Mouse (Mus musculus) gastrocnemius, adult 18-20 months (tissue): ENCODE measurements around the gene Vmn1r191. TPM values are rescaled to one million over a fixed set of nuclear protein-coding genes. Genes with fewer than 3 reads are reported as not detected.
"Not testable (repeated sequence)": the region's sequence is repeated elsewhere in the genome, so short reads cannot be mapped to it uniquely, and the experiment has no call there.

Source experiments
- DNase-seq: peaks from one replicate; pipeline ENCODE4 v3.0.0; 2021; ENCODE audit warnings: low spot score
- long read RNA-seq, 2 experiments: library from polyadenylated mRNA; stranded (forward); transcript quantifications; one replicate each; pipeline ENCODE4 v2.0.0; 2021
- microRNA-seq: library from miRNA; unstranded; fragments of <30 nt; microRNA quantifications from one replicate; pipeline ENCODE4 v1.2.0, GENCODE M21; 2021
- total RNA-seq, 2 experiments: library from RNA; stranded (reverse); gene quantifications; 2 replicates each; pipeline ENCODE4 v1.2.3; 2021

The Vmn1r191 gene
- not detected for total RNA-seq
- long read RNA-seq, experiment 1: 0 reads
- long read RNA-seq, experiment 2: 0 reads

- no peak for DNase-seq
Measured at GRCm38 (mm10) chr13:22183869-22184268, at the start of gene Vmn1r191. TSS of gene Vmn1r191 (minus strand) at chr13:22183969.

DNA sequence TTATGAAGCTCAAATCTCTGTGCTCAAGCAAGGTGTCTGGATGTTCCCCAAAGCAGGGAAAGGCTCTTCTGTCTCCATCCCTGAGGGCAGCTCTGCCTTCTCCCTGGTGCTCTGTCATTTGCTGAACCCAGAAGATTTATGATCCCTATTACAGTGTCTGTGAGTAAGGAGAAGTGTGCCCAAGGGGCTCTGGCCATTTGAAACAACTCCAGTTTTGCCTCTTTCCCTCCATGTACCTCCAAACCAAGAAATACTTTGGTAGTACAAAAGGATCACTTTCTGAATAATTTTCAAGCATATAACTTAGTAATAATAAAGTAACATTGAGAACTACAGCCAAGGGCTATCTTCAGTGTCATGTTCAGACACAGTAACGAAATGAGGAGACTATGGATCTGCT, 39.3 kb upstream of the Vmn1r191 start, which contains the start of gene Vmn1r193:
TSS of gene Vmn1r193 (minus strand) at position 101 of the 400 bp plus-strand sequence.
- not testable (repeated sequence) for DNase-seq

- not testable (repeated sequence) for DNase-seq
Measured at GRCm38 (mm10) chr13:22192756-22193155, 9.0 kb upstream of the Vmn1r191 start.

DNA sequence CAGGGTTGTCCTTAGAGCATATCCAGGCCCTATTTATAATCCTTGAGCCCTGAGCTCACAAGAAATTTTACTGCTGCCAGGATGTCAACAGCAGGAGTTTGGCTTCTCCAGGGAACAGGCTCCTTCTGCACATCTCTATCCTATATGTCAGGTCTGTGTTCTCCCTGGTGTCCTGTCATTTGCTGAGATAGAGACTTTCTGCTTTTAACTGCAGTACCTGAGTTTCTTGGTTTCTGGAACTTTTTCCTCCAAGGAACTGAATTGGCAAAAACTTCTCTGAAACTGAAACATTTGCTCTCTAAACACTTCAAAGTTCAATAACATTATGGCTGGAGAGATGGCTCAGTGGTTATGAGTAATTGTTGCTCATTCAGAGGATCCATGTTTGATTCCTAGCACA, 7.3 kb upstream of the Vmn1r191 start, which contains the start of gene Vmn1r192:
TSS of gene Vmn1r192 (minus strand) at position 101 of the 400 bp plus-strand sequence.
- no peak for DNase-seq

DNA sequence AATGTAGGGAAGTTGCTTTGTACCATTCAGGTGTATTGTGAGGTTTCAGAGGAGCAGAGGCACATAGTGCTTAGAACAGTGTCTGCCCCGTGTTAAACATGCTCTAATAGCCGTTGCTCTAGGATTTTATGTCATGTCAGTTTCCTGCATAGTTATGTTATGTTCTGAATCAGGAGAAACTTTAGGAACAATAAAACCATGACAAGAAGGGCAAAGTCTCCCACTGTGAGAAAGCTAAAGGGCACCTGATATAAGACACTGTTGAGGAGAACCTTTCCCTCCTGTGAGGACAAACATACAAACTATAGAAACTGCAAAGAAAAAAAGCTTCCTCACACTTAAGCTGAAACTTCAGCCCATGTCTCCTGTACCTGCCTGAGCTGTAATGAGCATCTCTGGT, 6.6 kb upstream of the Vmn1r191 start:
- DNase-seq: no peak

DNA sequence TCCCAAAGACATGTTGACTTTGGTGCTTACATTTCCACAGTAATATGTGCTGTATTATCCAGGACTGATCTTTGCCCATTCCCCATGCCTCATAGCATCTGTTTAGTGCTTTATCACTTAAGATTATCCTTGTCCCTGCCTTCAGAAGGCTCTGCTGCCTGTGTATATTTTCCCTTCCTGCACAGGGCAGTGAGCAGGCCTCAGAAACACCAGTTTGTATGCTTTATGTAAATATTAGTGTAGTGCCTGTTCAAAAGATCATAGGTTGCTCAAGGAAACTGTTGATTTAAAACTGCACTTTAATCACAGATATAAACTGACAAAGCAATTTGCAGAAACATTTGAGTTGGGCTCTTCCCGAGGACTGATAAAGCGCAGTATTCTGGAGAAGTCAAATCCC, 5.5 kb upstream of the Vmn1r191 start:
- DNase-seq: no peak

DNA sequence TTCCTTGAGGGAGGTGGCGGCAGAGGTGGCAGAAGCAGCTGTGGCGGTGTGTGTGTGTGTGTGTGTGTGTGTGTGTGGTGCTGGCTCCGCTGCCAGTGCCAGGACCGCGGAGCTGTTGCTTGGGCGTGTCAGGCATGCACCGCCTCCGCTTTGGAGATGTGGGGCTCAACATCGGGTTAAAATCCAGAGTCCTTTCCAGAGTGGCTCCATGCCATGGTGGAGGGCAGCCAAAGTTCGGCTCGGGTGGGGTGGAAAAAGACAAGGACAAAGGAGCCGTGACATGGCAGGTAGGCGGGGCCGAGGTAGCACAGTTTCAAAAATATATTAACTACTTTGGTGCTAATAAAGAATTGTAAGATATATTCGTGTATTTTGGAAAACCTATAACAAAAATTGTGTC, 15.4 kb downstream of the Vmn1r191 start:
- DNase-seq: no peak

GRCm38 (mm10) chr13:22136495-22137293, 47.1 kb downstream of the Vmn1r191 start:
- not testable (repeated sequence) for DNase-seq

Small RNA genes within 50 kb of the gene (microRNA-seq; reads per million reads assigned to microRNA genes)
- gene Gm23282: not detected
- not detected for gene Gm25084

Other genes with a start within 250 kb of the Vmn1r191 start
- under 1 TPM; 0.48 to 0.69 TPM for gene Zfp184, start 238.9 kb downstream of the Vmn1r191 start, total RNA-seq
- not detected for gene Pom121l2, start 202.8 kb downstream of the Vmn1r191 start, total RNA-seq
- gene Prss16, start 174.2 kb downstream of the Vmn1r191 start, total RNA-seq: not detected
- 1 to 10 TPM; 1.6 to 2.2 TPM for gene Hist1h2ah, start 148.4 kb downstream of the Vmn1r191 start, total RNA-seq
- gene Hist1h2bk, start 148.1 kb downstream of the Vmn1r191 start, total RNA-seq: 1 to 10 TPM; 2.1 to 3.6 TPM
- gene Hist1h4i, start 142.6 kb downstream of the Vmn1r191 start, total RNA-seq: 10 to 100 TPM; 27.1 to 27.8 TPM
- 1 to 10 TPM; 2.5 to 2.9 TPM for gene Hist1h2ag, start 141.0 kb downstream of the Vmn1r191 start, total RNA-seq
- 1 to 10 TPM; 2.4 to 2.7 TPM for gene Hist1h2bj, start 140.8 kb downstream of the Vmn1r191 start, total RNA-seq
- not detected for gene Vmn1r188, start 99.5 kb downstream of the Vmn1r191 start, total RNA-seq
- gene Vmn1r189, start 78.1 kb downstream of the Vmn1r191 start, total RNA-seq: not detected
- gene Vmn1r192, start 7.2 kb upstream of the Vmn1r191 start, total RNA-seq: not detected
- not detected for gene Vmn1r193, start 39.2 kb upstream of the Vmn1r191 start, total RNA-seq
- gene Vmn1r194, start 60.2 kb upstream of the Vmn1r191 start, total RNA-seq: not detected
- not detected for gene Vmn1r195, start 86.6 kb upstream of the Vmn1r191 start, total RNA-seq
- gene Vmn1r196, start 106.0 kb upstream of the Vmn1r191 start, total RNA-seq: not detected
- not detected for gene Vmn1r197, start 140.6 kb upstream of the Vmn1r191 start, total RNA-seq
- gene Vmn1r198, start 166.4 kb upstream of the Vmn1r191 start, total RNA-seq: not detected
- gene Vmn1r199, start 195.8 kb upstream of the Vmn1r191 start, total RNA-seq: not detected
- gene Vmn1r200, start 206.4 kb upstream of the Vmn1r191 start, total RNA-seq: not detected